In the genomic region with DNA sequence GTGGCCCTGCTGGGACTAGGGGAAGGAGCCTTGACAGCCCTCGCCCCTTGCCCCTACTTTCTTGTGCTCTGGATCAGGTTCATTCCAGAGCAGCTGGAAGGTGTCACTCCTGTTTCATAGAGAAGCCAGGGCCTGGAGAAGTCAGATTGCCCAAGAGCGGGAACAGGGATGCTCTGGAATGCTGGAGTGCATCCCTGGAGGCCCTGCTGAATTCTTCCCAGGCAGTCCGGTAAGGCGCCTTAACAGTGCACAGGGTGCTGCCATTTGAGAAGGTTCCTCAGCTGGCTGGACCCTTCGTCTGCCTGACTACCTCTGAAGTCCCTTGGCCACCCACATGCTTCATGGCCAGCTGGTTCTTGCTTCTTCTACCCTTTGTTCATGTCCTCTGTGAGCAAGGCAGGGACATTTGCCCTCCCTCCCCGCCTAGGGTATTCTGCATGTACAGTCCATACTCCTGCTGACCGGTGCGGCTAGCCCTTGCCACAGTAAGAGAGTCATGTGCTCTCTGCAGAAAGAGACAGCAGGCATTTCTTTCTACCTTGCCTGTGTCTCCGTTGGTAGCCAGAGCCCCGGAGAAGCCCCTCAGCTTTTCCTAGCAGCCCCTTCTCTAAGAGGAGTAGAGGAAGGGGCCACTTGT, we compare ENCODE assay signal across 11 mouse cellular contexts.
DNase-seq lines count a peak whose midpoint lies in the region; ATAC-seq and TF ChIP-seq lines count a peak whose summit lies in the region.
"Had no signal": no experiment of that assay in that cellular context is flagged by ENCODE, and none has a peak within 500 bp of the region (broad histone marks: within the 10 kb centered on the region; RNA-seq: fewer than 3 reads in every experiment).

No protein-coding gene starts in this region.

- H3K9me3 ChIP-seq in kidney, postnatal 0 days (replicated peaks; ENCODE audit: low read length), result no peaks in the 10 kb centered on the region
- H3K9me3 ChIP-seq in forebrain, embryonic 13.5 days (replicated peaks), result no peaks in the 10 kb centered on the region
- no peaks in the 10 kb centered on the region for H3K9me3 ChIP-seq in limb, embryonic 12.5 days
- H3K9me3 ChIP-seq in stomach, embryonic 16.5 days (replicated peaks; ENCODE audit: control insufficient read depth, low read length), result no peaks in the 10 kb centered on the region
- H3K9me3 ChIP-seq: embryonic facial prominence, embryonic 15.5 days; liver, embryonic 15.5 days had no signal

- peaks cover 5% of the 10 kb centered on the region; the same call in 1 of the 2 replicates for H3K4me1 ChIP-seq in kidney, postnatal 0 days (replicated peaks; ENCODE audit: insufficient read depth, low read length)
- H3K4me1 ChIP-seq in forebrain, embryonic 13.5 days, result peaks cover 30% of the 10 kb centered on the region
- H3K4me1 ChIP-seq in limb, embryonic 12.5 days (replicated peaks), result peaks cover 33% of the 10 kb centered on the region
- peaks cover 18% of the 10 kb centered on the region for H3K4me1 ChIP-seq in stomach, embryonic 16.5 days (ENCODE audit: control insufficient read depth, insufficient read depth, low read length)

- WGBS in kidney, postnatal 0 days, result 28% methylated on average over 10 of the region's 10 CpGs
- 38% methylated on average over 10 of the region's 10 CpGs for WGBS in forebrain, embryonic 13.5 days
- 29% methylated on average over 10 of the region's 10 CpGs for WGBS in limb, embryonic 12.5 days
- WGBS in stomach, embryonic 16.5 days, result 35% methylated on average over 10 of the region's 10 CpGs

- no peak overlapping the region for H3K4me2 ChIP-seq in kidney, postnatal 0 days (ENCODE audit: low read length)
- H3K4me2 ChIP-seq in forebrain, embryonic 13.5 days, result no peak overlapping the region
- no peak overlapping the region for H3K4me2 ChIP-seq in limb, embryonic 12.5 days
- no peak overlapping the region for H3K4me2 ChIP-seq in stomach, embryonic 16.5 days (ENCODE audit: low read depth, low read length)
- H3K4me2 ChIP-seq: embryonic facial prominence, embryonic 15.5 days; liver, embryonic 15.5 days had no signal

- no peak for ATAC-seq in kidney, postnatal 0 days (replicated peaks; ENCODE audit: low FRiP score, low read depth)
- ATAC-seq in forebrain, embryonic 13.5 days, result peak; percentile 12; the same call in 1 of the 2 replicates
- peak; percentile 22; the same call in 1 of the 2 replicates for ATAC-seq in limb, embryonic 12.5 days (ENCODE audit: insufficient number of reproducible peaks, insufficient read depth, low FRiP score, low TSS enrichment, low read depth)
- no peak for ATAC-seq in stomach, embryonic 16.5 days (ENCODE audit: insufficient read depth, low FRiP score)
- ATAC-seq in frontal cortex, adult (ENCODE audit: low TSS enrichment), result no peak

- H3K27ac ChIP-seq in kidney, postnatal 0 days, result no peak overlapping the region
- peak overlapping the region; percentile 49; the same call in 1 of the 2 replicates for H3K27ac ChIP-seq in forebrain, embryonic 13.5 days
- H3K27ac ChIP-seq in limb, embryonic 12.5 days, result no peak overlapping the region
- H3K27ac ChIP-seq in stomach, embryonic 16.5 days (ENCODE audit: low read length), result peak overlapping the region; percentile 54
- H3K27ac ChIP-seq: embryonic facial prominence, embryonic 15.5 days; liver, embryonic 15.5 days had no signal

- H3K9ac ChIP-seq in kidney, postnatal 0 days (ENCODE audit: low read depth, low read length), result no peak overlapping the region
- H3K9ac ChIP-seq in forebrain, embryonic 13.5 days, result no peak overlapping the region
- no peak overlapping the region; the same call in 1 of the 2 replicates for H3K9ac ChIP-seq in limb, embryonic 12.5 days (replicated peaks)
- 0 out of 2 replicates have a peak overlapping the region, but pooled peaks have one; percentile 40 for H3K9ac ChIP-seq in stomach, embryonic 16.5 days (ENCODE audit: low read length)
- H3K9ac ChIP-seq: embryonic facial prominence, embryonic 15.5 days; liver, embryonic 15.5 days had no signal

- peak; percentile 28 for DNase-seq in kidney, postnatal 0 days (ENCODE audit: low spot score)
- DNase-seq in kidney, adult 8-10 months, result no peak
- DNase-seq in left cerebral cortex, postnatal 25 days (ENCODE audit: low spot score in 2 of 2), result no peak
- DNase-seq: adrenal gland, adult 8-10 months; cerebellum, adult 18-20 months had no signal

- no peak overlapping the region for H3K4me3 ChIP-seq in kidney, postnatal 0 days (replicated peaks; ENCODE audit: low read depth, low read length)
- no peak overlapping the region for H3K4me3 ChIP-seq in forebrain, embryonic 13.5 days
- no peak overlapping the region for H3K4me3 ChIP-seq in limb, embryonic 12.5 days (replicated peaks)
- H3K4me3 ChIP-seq in stomach, embryonic 16.5 days (replicated peaks; ENCODE audit: low read length), result no peak overlapping the region
- H3K4me3 ChIP-seq: embryonic facial prominence, embryonic 15.5 days; liver, embryonic 15.5 days had no signal

- no peak for TF ChIP-seq CTCF in kidney, postnatal 0 days (IDR thresholded peaks at IDR 0.05; ENCODE audit: low read depth)

- no peaks in the 10 kb centered on the region for H3K27me3 ChIP-seq in kidney, postnatal 0 days (ENCODE audit: insufficient read depth, low read length)
- 0 out of 2 replicates have a peak, but pooled peaks cover 3% of the 10 kb centered on the region for H3K27me3 ChIP-seq in forebrain, embryonic 13.5 days
- H3K27me3 ChIP-seq in limb, embryonic 12.5 days, result peaks cover 32% of the 10 kb centered on the region
- no peaks in the 10 kb centered on the region for H3K27me3 ChIP-seq in stomach, embryonic 16.5 days (ENCODE audit: control insufficient read depth, insufficient read depth, low read length)
- H3K27me3 ChIP-seq: embryonic facial prominence, embryonic 15.5 days had no signal

- intact Hi-C loops in left cerebral cortex, postnatal 25 days (cut with DNase I), result no loop called here

- no peaks in the 10 kb centered on the region for H3K36me3 ChIP-seq in kidney, postnatal 0 days (ENCODE audit: insufficient read depth, low read length)
- H3K36me3 ChIP-seq in forebrain, embryonic 13.5 days (ENCODE audit: poor library complexity, severe bottlenecking), result no peaks in the 10 kb centered on the region
- H3K36me3 ChIP-seq in limb, embryonic 12.5 days, result no peaks in the 10 kb centered on the region
- no peaks in the 10 kb centered on the region for H3K36me3 ChIP-seq in stomach, embryonic 16.5 days (ENCODE audit: control insufficient read depth, insufficient read depth, low read length)
- H3K36me3 ChIP-seq: embryonic facial prominence, embryonic 15.5 days; liver, embryonic 15.5 days had no signal

Comparison
In these comparisons a context has a peak if more than half of its experiments do, and no peak if none do; other contexts are left out.
1. ATAC-seq: peak in forebrain, embryonic 13.5 days (single experiment) and limb, embryonic 12.5 days (single experiment); none in kidney, postnatal 0 days (single experiment), stomach, embryonic 16.5 days (single experiment) and frontal cortex, adult (single experiment).
2. H3K27ac ChIP-seq: peak in forebrain, embryonic 13.5 days (single experiment) and stomach, embryonic 16.5 days (single experiment); none in kidney, postnatal 0 days (single experiment) and limb, embryonic 12.5 days (single experiment).